In genomic region chr10:93083198-93083962, GRCm38 (mm10) we compare ENCODE assay signal across 8 mouse cellular contexts. TPM values are rescaled to one million over a fixed set of nuclear protein-coding genes. Genes with fewer than 3 reads are reported as not detected.
DNase-seq lines count a peak whose midpoint lies in the region; ATAC-seq and TF ChIP-seq lines count a peak whose summit lies in the region.

No protein-coding gene starts in this region.

- H3K9me3 ChIP-seq in lung, embryonic 15.5 days: no peaks in the 10 kb centered on the region
- no peaks in the 10 kb centered on the region for H3K9me3 ChIP-seq in forebrain, embryonic 13.5 days (replicated peaks)
- H3K9me3 ChIP-seq in liver, embryonic 13.5 days (replicated peaks): no peaks in the 10 kb centered on the region

- no peaks in the 10 kb centered on the region for H3K36me3 ChIP-seq in lung, embryonic 15.5 days
- no peaks in the 10 kb centered on the region for H3K36me3 ChIP-seq in forebrain, embryonic 13.5 days (ENCODE audit: poor library complexity, severe bottlenecking)
- H3K36me3 ChIP-seq in liver, embryonic 13.5 days: no peaks in the 10 kb centered on the region
- no peaks in the 10 kb centered on the region for H3K36me3 ChIP-seq in kidney, adult 2 months (ENCODE audit: control insufficient read depth, insufficient read depth, low read length)

- no peak overlapping the region for H3K4me3 ChIP-seq in lung, embryonic 15.5 days
- H3K4me3 ChIP-seq in bone marrow macrophage, adult 2 months (ENCODE audit: insufficient read depth, low read length): peak overlapping the region; percentile 37
- peak overlapping the region; percentile 26 for H3K4me3 ChIP-seq in forebrain, embryonic 13.5 days
- H3K4me3 ChIP-seq in liver, embryonic 13.5 days (replicated peaks): peak overlapping the region; percentile 16; the same call in 1 of the 2 replicates
- H3K4me3 ChIP-seq in kidney, adult 2 months (ENCODE audit: insufficient read depth, low read depth, low read length): no peak overlapping the region

- no peak for ATAC-seq in lung, embryonic 15.5 days (ENCODE audit: borderline replicate concordance, extremely low read depth, low FRiP score, low TSS enrichment)
- ATAC-seq in forebrain, embryonic 13.5 days: peak; percentile 55
- no peak for ATAC-seq in liver, embryonic 13.5 days (ENCODE audit: low read depth)

- no peak overlapping the region for H3K27ac ChIP-seq in lung, embryonic 15.5 days
- H3K27ac ChIP-seq in bone marrow macrophage, adult 2 months (ENCODE audit: insufficient read depth, low read depth, low read length): peak overlapping the region; percentile 52
- H3K27ac ChIP-seq in forebrain, embryonic 13.5 days: peak overlapping the region; percentile 83
- H3K27ac ChIP-seq in liver, embryonic 13.5 days: no peak overlapping the region
- no peak overlapping the region for H3K27ac ChIP-seq in kidney, adult 2 months (ENCODE audit: insufficient read depth, low read depth, low read length)

- 11% methylated on average over 17 of the region's 17 CpGs for WGBS in lung, embryonic 15.5 days
- 3% methylated on average over 17 of the region's 17 CpGs for WGBS in forebrain, embryonic 13.5 days
- WGBS in liver, embryonic 13.5 days (ENCODE audit: insufficient replicate concordance): 12% methylated on average over 17 of the region's 17 CpGs
- 19% methylated on average over 17 of the region's 17 CpGs for WGBS in kidney, adult 2 months

- peak overlapping the region; percentile 40 for H3K4me2 ChIP-seq in lung, embryonic 15.5 days
- peak overlapping the region; percentile 54 for H3K4me2 ChIP-seq in forebrain, embryonic 13.5 days
- peak overlapping the region; percentile 45 for H3K4me2 ChIP-seq in liver, embryonic 13.5 days

- no peak overlapping the region for H3K9ac ChIP-seq in lung, embryonic 15.5 days
- H3K9ac ChIP-seq in forebrain, embryonic 13.5 days: no peak overlapping the region
- H3K9ac ChIP-seq in liver, embryonic 13.5 days: peak overlapping the region; percentile 30; the same call in 1 of the 2 replicates

- TF ChIP-seq POLR2A in bone marrow macrophage, adult 2 months (IDR thresholded peaks at IDR 0.05; ENCODE audit: borderline replicate concordance, low read depth, low read length): no peak
- no peak for TF ChIP-seq POLR2A in kidney, adult 2 months (IDR thresholded peaks at IDR 0.05; ENCODE audit: low read depth, low read length)

- no peaks in the 10 kb centered on the region for H3K27me3 ChIP-seq in lung, embryonic 15.5 days
- H3K27me3 ChIP-seq in forebrain, embryonic 13.5 days: no peaks in the 10 kb centered on the region
- no peaks in the 10 kb centered on the region for H3K27me3 ChIP-seq in liver, embryonic 13.5 days
- no peaks in the 10 kb centered on the region for H3K27me3 ChIP-seq in kidney, adult 2 months (replicated peaks; ENCODE audit: control insufficient read depth, insufficient read depth, low read length)

- DNase-seq in lung, postnatal 14 days: no peak
- no peak for DNase-seq in liver, embryonic 13.5 days
- peak; percentile 58 for DNase-seq in retina, embryonic 14.5 days (ENCODE audit: low spot score)
- DNase-seq in kidney, adult 2 months: no peak
- no peak for DNase-seq in cerebellum, adult 11 months

- TF ChIP-seq CTCF in bone marrow macrophage, adult 2 months (IDR thresholded peaks at IDR 0.05; ENCODE audit: low read depth, low read length): no peak
- TF ChIP-seq CTCF in kidney, adult 2 months (conservative IDR thresholded peaks at IDR 0.05; ENCODE audit: insufficient read depth, insufficient read length, low read depth, low read length): no peak

- H3K4me1 ChIP-seq in lung, embryonic 15.5 days: peaks cover 7% of the 10 kb centered on the region; the same call in 1 of the 2 replicates
- peaks cover 18% of the 10 kb centered on the region for H3K4me1 ChIP-seq in bone marrow macrophage, adult 2 months (ENCODE audit: control insufficient read depth, insufficient read depth, low read length)
- H3K4me1 ChIP-seq in forebrain, embryonic 13.5 days: peaks cover 37% of the 10 kb centered on the region
- H3K4me1 ChIP-seq in liver, embryonic 13.5 days (replicated peaks): peaks cover 41% of the 10 kb centered on the region
- no peaks in the 10 kb centered on the region for H3K4me1 ChIP-seq in kidney, adult 2 months (ENCODE audit: control insufficient read depth, insufficient read depth, low read length)

RNA-seq across cellular contexts. Expression of gene Cfap54, which starts 2.0 kb away (rescaled TPM):
- 0.79 and 1.5 TPM in 2 replicates for polyA plus RNA-seq in lung, embryonic 15.5 days (2015; fragmentation: Nextera tagmentation; extraction: Ambion mirVana)
- not detected in 2 replicates for polyA plus RNA-seq in bone marrow macrophage, adult 2 months (2012; ENCODE audit: insufficient read depth, insufficient read length, missing spikeins)
- polyA plus RNA-seq in forebrain, embryonic 13.5 days (2015; fragmentation: Nextera tagmentation; extraction: Ambion mirVana): 1.6 and 2.3 TPM in 2 replicates
- polyA plus RNA-seq in liver, embryonic 13.5 days (2015; fragmentation: Nextera tagmentation; extraction: Ambion mirVana): 0.15 and 0.18 TPM in 2 replicates
- polyA plus RNA-seq in kidney, adult 2 months (2012; rRNA removed): 0.39 and 0.48 TPM in 2 replicates

Comparison
In these comparisons a context has a peak if more than half of its experiments do, and no peak if none do; other contexts are left out.
1. H3K27ac ChIP-seq: peak in bone marrow macrophage, adult 2 months (single experiment) and forebrain, embryonic 13.5 days (single experiment); none in lung, embryonic 15.5 days (single experiment), liver, embryonic 13.5 days (single experiment) and kidney, adult 2 months (single experiment).
2. H3K4me3 ChIP-seq: peak in bone marrow macrophage, adult 2 months (single experiment), forebrain, embryonic 13.5 days (single experiment) and liver, embryonic 13.5 days (single experiment); none in lung, embryonic 15.5 days (single experiment) and kidney, adult 2 months (single experiment).
3. Peak in every context shown above with its lines, with median percentiles within 50 percentile points of each other: H3K4me2 ChIP-seq.